Mouse (Mus musculus): ENCODE data around the gene Wwox. TPM values are rescaled to one million over a fixed set of nuclear protein-coding genes. Genes with fewer than 3 reads are reported as not detected.

Gene Wwox
- polyA plus RNA-seq, 1 experiment: 4.7 TPM

DNA sequence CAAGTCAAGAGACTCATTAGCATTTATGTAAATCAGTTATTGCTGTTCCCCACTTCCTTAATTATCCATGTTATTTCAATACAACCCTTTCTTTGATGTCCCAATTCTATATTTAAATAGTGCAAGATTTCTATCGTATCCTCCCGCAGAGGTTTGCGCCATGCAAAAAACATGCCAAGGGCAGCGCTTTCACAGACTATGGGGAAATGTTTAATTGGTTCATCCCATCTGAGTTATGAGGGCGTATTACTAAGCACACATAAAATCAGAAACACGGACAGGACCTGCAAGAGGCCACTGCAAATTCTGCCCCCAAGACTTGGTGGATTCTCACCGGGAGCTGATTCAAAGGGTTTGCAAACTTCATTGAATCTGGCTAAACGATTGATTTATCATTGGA lies 468.6 kb downstream of the Wwox start:
- H3K9me3 ChIP-seq: peaks cover 11% of the 10 kb centered on the region
- no peaks in the 10 kb centered on the region for H3K4me1 ChIP-seq
- no peak overlapping the region for H3K4me3 ChIP-seq (replicated peaks)
- no peak for TF ChIP-seq FLI1 (IDR thresholded peaks at IDR 0.05; ENCODE audit: low read length)
- no peak for TF ChIP-seq GATA1 (IDR thresholded peaks at IDR 0.05; ENCODE audit: borderline replicate concordance, low read length)
- H3K36me3 ChIP-seq (replicated peaks; ENCODE audit: low read length): no peaks in the 10 kb centered on the region
- H3K27me3 ChIP-seq (replicated peaks): no peaks in the 10 kb centered on the region

DNA sequence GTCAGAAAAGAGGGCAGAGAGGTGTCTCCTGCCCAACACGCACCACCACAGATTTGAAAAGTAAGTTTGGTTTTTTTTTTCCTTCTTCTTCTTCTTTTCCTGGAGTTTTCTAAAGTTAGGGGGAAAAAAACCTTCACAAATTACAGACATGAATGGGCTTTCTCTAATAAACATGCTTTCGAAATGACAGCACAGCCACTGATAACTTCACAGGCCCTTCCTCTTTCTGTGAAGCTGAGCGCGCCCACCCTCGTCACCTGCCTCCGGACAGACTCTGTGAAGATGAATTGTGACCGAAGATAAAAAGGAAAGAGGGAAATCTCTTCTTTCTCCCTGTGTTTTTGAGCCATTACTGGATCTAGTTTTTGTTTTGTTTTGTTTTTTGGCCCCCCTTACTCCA lies 469.1 kb downstream of the Wwox start:
- Histone ChIP-seq H3K4me1 (no peaks in the 10 kb centered on the region), H3K27me3 (replicated peaks) (no peaks in the 10 kb centered on the region), H3K9me3 (peaks cover 16% of the 10 kb centered on the region)

DNA sequence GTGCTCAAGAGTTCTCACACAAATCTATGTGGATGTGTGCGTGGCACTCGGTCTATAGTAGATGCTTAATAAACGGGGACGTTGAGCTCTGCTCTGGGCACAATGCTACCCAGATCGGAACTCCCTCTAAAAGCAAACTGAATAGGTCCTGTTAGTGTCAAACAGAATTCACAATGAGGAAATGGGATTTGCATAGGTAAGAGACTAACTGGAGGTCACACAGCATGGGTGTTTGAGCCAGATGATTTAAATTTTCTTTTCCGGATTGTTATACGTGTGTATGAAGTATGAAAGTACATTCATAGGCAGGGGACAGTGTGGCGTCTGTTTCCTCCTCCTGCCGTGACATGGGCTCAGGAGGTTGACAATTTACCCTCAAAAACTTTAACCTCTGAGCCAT lies 469.7 kb downstream of the Wwox start:
- Histone ChIP-seq H3K27me3 (replicated peaks) (no peaks in the 10 kb centered on the region), H3K4me1 (no peaks in the 10 kb centered on the region), H3K9me3 (peaks cover 20% of the 10 kb centered on the region), H3K4me3 (replicated peaks) (no peak overlapping the region), H3K36me3 (replicated peaks; ENCODE audit: low read length) (no peaks in the 10 kb centered on the region)
- TF ChIP-seq FLI1 (IDR thresholded peaks at IDR 0.05; ENCODE audit: low read length) (no peak), GATA1 (IDR thresholded peaks at IDR 0.05; ENCODE audit: borderline replicate concordance, low read length) (no peak)

More for the DNA sequence above, 469.1 kb downstream of the Wwox start:
- Histone ChIP-seq H3K4me3 (replicated peaks) (no peak overlapping the region), H3K36me3 (replicated peaks; ENCODE audit: low read length) (no peaks in the 10 kb centered on the region)
- TF ChIP-seq GATA1 (IDR thresholded peaks at IDR 0.05; ENCODE audit: borderline replicate concordance, low read length) (no peak), FLI1 (IDR thresholded peaks at IDR 0.05; ENCODE audit: low read length) (no peak)

DNA sequence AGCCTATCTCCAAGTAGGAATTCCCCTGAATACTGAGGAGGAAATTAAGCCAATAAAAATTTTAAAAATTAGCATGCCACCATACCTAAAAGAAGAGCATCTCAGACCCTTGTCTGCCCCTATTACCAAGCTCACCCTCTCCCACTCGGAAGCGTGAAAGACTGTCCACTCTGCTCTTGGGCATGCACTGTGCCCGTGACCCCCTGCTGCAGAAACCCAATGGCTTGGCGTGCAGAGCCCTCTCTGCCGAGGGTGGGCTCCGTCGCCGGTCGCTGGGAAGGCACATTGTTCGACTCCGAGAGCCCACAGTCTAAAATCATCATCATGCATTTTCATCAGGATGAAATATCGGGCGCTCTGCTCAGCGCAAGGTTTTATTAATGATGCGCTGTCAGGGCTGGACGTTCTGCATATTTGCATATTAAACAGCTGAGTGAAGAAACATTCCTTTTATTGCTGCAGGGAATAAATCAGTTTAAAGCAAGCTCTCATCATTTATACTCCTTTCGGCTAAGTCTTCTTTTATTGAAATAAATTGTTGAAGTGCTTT lies 471.7 kb downstream of the Wwox start:
- H3K4me1 ChIP-seq: no peaks in the 10 kb centered on the region
- H3K36me3 ChIP-seq (replicated peaks; ENCODE audit: low read length): no peaks in the 10 kb centered on the region
- TF ChIP-seq FLI1 (IDR thresholded peaks at IDR 0.05; ENCODE audit: low read length) (no peak), GATA1 (IDR thresholded peaks at IDR 0.05; ENCODE audit: borderline replicate concordance, low read length) (no peak)
- no peaks in the 10 kb centered on the region for H3K27me3 ChIP-seq (replicated peaks)
- no peak overlapping the region for H3K4me3 ChIP-seq (replicated peaks)
- peaks cover 25% of the 10 kb centered on the region for H3K9me3 ChIP-seq

DNA sequence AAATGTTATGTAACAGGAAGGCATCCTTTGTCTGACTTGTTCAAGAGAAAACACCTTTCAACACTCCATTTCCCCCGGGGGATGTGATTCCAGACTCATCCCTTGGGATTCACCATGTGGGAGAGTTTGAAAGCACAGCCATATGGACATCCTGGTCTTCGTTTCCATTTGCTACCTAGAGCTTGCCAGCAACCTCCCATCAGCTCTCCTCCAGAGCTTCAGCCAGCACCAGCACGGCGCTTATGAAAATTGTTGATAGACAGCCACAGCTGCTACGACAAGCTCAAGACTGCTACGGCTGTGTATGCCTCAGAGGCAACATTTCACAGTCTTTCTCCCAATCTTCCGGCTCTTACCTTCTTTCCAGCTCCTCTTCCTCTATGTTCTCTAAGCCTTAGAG lies 484.2 kb downstream of the Wwox start:
- Histone ChIP-seq H3K4me3 (replicated peaks) (no peak overlapping the region), H3K4me1 (no peaks in the 10 kb centered on the region), H3K27me3 (replicated peaks) (no peaks in the 10 kb centered on the region), H3K9me3 (peaks cover 19% of the 10 kb centered on the region), H3K36me3 (replicated peaks; ENCODE audit: low read length) (no peaks in the 10 kb centered on the region)
- no peak for TF ChIP-seq GATA1 (IDR thresholded peaks at IDR 0.05; ENCODE audit: borderline replicate concordance, low read length)
- TF ChIP-seq FLI1 (IDR thresholded peaks at IDR 0.05; ENCODE audit: low read length): no peak

DNA sequence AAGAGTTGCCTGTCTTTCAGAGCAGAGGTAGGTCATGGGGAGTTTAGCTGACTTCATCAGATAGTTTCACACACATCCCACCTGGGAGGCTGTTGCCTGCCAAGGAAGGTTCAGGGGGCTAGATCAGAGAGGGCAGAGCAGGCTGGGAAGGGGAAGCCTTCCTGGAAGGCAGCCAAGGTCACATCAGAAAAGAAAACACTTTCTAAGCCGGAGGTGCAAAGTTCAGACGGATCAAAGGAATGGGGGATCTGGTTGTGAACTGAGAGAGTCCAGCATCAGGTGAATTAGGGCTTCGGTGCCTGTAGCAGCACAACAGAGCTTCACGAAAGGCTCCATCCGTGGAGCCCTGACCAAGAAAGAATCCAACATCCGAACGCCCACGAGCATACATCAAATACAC lies 488.0 kb downstream of the Wwox start:
- TF ChIP-seq GATA1 (IDR thresholded peaks at IDR 0.05; ENCODE audit: borderline replicate concordance, low read length) (no peak), FLI1 (IDR thresholded peaks at IDR 0.05; ENCODE audit: low read length) (no peak)
- Histone ChIP-seq H3K9me3 (peaks cover 32% of the 10 kb centered on the region), H3K36me3 (replicated peaks; ENCODE audit: low read length) (no peaks in the 10 kb centered on the region), H3K4me3 (replicated peaks) (no peak overlapping the region), H3K4me1 (no peaks in the 10 kb centered on the region), H3K27me3 (replicated peaks) (no peaks in the 10 kb centered on the region)

DNA sequence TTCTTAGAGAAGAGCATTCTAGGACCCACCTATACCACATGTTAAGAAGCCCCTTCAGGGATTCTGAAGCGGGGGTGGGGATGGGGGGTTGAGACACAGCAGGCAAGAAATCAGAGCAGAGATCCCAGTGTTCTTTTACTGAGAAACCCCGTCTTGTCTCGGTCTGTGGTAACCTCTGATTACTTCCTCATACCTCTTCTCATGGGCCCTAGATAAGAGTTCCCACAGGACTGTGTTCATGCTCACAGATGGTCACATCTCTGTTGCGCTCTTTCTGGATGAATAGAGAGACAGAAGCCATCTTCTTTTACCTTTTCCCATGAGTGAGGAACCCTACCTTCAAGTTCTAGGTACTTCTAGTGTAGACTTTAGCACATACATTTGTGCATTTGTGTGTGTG lies 488.5 kb downstream of the Wwox start:
- H3K36me3 ChIP-seq (replicated peaks; ENCODE audit: low read length): no peaks in the 10 kb centered on the region
- H3K4me1 ChIP-seq: no peaks in the 10 kb centered on the region
- TF ChIP-seq GATA1 (IDR thresholded peaks at IDR 0.05; ENCODE audit: borderline replicate concordance, low read length) (no peak), FLI1 (IDR thresholded peaks at IDR 0.05; ENCODE audit: low read length) (no peak)
- H3K27me3 ChIP-seq (replicated peaks): no peaks in the 10 kb centered on the region
- no peak overlapping the region for H3K4me3 ChIP-seq (replicated peaks)
- H3K9me3 ChIP-seq: peaks cover 34% of the 10 kb centered on the region

DNA sequence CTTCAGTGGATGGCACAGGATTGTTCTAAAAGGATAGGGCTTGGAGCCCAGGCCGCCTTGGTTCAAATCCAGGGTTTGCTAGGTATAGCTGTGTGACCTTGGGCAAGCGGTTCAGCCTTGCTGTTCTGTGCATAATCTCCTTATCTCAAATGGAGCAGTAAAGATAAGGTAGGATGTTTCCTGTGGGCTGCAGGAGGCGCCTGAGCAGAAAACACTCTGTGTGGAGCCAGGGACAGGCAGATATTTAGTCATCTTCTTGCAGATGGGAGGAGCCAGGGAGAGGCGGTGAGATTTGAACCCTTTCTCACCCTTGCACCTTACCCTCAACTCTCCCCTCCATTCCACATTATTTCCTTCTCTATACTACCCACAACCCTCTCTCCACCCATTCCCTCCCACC lies 490.1 kb downstream of the Wwox start:
- Histone ChIP-seq H3K9me3 (peaks cover 38% of the 10 kb centered on the region), H3K4me3 (replicated peaks) (no peak overlapping the region), H3K4me1 (no peaks in the 10 kb centered on the region), H3K36me3 (replicated peaks; ENCODE audit: low read length) (no peaks in the 10 kb centered on the region), H3K27me3 (replicated peaks) (no peaks in the 10 kb centered on the region)
- TF ChIP-seq GATA1 (IDR thresholded peaks at IDR 0.05; ENCODE audit: borderline replicate concordance, low read length): no peak
- TF ChIP-seq FLI1 (IDR thresholded peaks at IDR 0.05; ENCODE audit: low read length): no peak

DNA sequence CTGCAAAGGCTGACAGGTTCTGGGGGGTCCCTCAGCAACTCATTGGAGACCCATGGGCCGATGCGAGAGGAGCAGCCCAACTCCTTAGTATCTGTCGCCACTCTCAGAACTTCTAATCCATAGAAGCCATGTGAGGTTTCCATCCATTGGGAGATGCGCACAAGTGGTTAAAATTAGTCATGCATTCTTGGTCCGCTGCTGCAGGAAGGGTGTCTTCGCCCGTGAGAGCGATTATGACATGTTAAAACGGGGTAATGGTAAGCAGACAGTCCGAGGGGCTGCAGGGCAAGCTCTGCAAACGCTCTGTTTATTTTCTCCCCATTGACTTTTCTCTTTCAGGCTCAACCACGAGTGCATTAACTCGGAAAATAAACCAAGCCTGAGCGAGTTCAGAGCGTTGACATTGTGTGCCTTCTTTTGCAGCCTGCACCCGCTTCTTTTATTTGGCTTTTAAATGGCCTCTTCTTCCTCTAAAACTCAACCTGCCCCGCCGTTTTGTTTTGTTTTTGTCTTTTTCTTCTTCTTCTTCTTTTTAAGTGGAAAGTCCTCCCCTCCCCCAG lies 492.7 kb downstream of the Wwox start:
- Histone ChIP-seq H3K36me3 (replicated peaks; ENCODE audit: low read length) (no peaks in the 10 kb centered on the region), H3K9me3 (peaks cover 45% of the 10 kb centered on the region), H3K4me3 (replicated peaks) (no peak overlapping the region), H3K27me3 (replicated peaks) (no peaks in the 10 kb centered on the region), H3K4me1 (no peaks in the 10 kb centered on the region)
- TF ChIP-seq GATA1 (IDR thresholded peaks at IDR 0.05; ENCODE audit: borderline replicate concordance, low read length) (no peak), FLI1 (IDR thresholded peaks at IDR 0.05; ENCODE audit: low read length) (no peak)

DNA sequence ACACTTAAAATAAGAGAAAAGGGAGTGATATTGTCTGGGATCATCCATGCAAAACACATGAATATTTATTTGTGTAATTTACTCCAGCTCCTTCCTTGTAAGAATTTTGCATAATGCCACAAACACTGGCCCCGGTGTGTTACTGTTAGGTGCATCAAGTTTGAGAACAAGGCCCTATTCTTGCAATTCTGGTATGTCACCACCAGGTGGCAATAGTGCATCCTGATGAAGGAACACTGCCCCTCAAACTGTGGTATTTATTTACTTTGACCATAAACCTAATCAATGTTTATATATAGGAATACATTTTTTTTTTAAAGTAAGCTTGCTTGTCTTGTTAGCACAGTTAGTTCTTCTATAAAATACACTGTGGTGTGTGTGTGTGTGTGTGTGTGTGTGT lies 493.8 kb downstream of the Wwox start:
- no peak for TF ChIP-seq GATA1 (IDR thresholded peaks at IDR 0.05; ENCODE audit: borderline replicate concordance, low read length)
- no peak for TF ChIP-seq FLI1 (IDR thresholded peaks at IDR 0.05; ENCODE audit: low read length)
- peaks cover 46% of the 10 kb centered on the region for H3K9me3 ChIP-seq
- H3K4me1 ChIP-seq: no peaks in the 10 kb centered on the region
- H3K27me3 ChIP-seq (replicated peaks): no peaks in the 10 kb centered on the region
- no peaks in the 10 kb centered on the region for H3K36me3 ChIP-seq (replicated peaks; ENCODE audit: low read length)
- no peak overlapping the region for H3K4me3 ChIP-seq (replicated peaks)

Measured in megakaryocyte, embryonic 14.5 days (primary cell).